Mouse (Mus musculus) neural tube, embryonic 13.5 days (tissue): ENCODE measurements at regions not wholly inside any gene's neighbourhood (a gene's known extent, or its start where the extent isn't known, plus 50 kb on each side); places are given as distances from the start of the nearest gene placed in this dataset.
A peak's percentile ranks its signal among the peaks of the same experiment; 100 is the strongest.

Source experiments
- ATAC-seq: fragments of 200-750 bp; cut with Nextera tagmentation; 2 replicates; pipeline ENCODE4 v1.8.0; 2017; ENCODE audit warnings: low read depth, mild to moderate bottlenecking, moderate TSS enrichment, moderate library complexity
- H3K27ac ChIP-seq: fragments of 300-500 bp; sonication (generic); replicated peaks from 2 replicates; pipeline ENCODE4 v1.5.1; 2015; ENCODE audit warnings: moderate library complexity, mild to moderate bottlenecking, inconsistent platforms
- H3K27me3 ChIP-seq: fragments of 300-500 bp; sonication (generic); 2 replicates; pipeline ENCODE4 v1.6.1; 2015; ENCODE audit warnings: mild to moderate bottlenecking, inconsistent platforms
- H3K36me3 ChIP-seq: fragments of 300-500 bp; sonication (generic); 2 replicates; pipeline ENCODE4 v1.6.1; 2015; ENCODE audit warnings: mild to moderate bottlenecking, inconsistent platforms
- H3K4me1 ChIP-seq: fragments of 300-500 bp; sonication (generic); replicated peaks from 2 replicates; pipeline ENCODE4 v1.6.1; 2015; ENCODE audit warnings: inconsistent platforms
- H3K4me2 ChIP-seq: fragments of 300-500 bp; sonication (generic); 2 replicates; pipeline ENCODE4 v1.6.1; 2015; ENCODE audit warnings: inconsistent platforms, mild to moderate bottlenecking, moderate library complexity
- H3K4me3 ChIP-seq: fragments of 300-500 bp; sonication (generic); 2 replicates; pipeline ENCODE4 v1.5.1; 2015; ENCODE audit warnings: mild to moderate bottlenecking, inconsistent platforms
- H3K9ac ChIP-seq: fragments of 300-500 bp; sonication (generic); 2 replicates; pipeline ENCODE4 v1.6.1; 2015; ENCODE audit warnings: moderate library complexity, mild to moderate bottlenecking, inconsistent platforms
- H3K9me3 ChIP-seq: fragments of 300-500 bp; sonication (generic); 2 replicates; pipeline ENCODE4 v1.6.1; 2016; ENCODE audit warnings: inconsistent platforms
- WGBS: fragments of 180-500 bp; shearing (Covaris S2); methylation state at CpG from one replicate; pipeline ENCODE4 v1.1.7; 2015; 5-methylcytosine and 5-hydroxymethylcytosine counted together

- Histone ChIP-seq H3K27ac (peak overlapping the region; percentile 35), H3K4me2 (no peak overlapping the region), H3K9ac (peak overlapping the region; percentile 35), H3K27me3 (peaks cover 28% of the 10 kb centered on the region), H3K4me1 (peaks cover 34% of the 10 kb centered on the region), H3K4me3 (no peak overlapping the region), H3K9me3 (no peaks in the 10 kb centered on the region), H3K36me3 (no peaks in the 10 kb centered on the region)
- 27% methylated on average over 21 of the region's 21 CpGs for whole genome bisulfite sequencing
- peak; percentile 45 for ATAC-seq
These were observed 53.7 kb upstream of the A530016L24Rik start for GRCm38 (mm10) chr12:112435295-112436110.

GRCm38 (mm10) chr12:112437046-112437445 lies 52.2 kb upstream of the A530016L24Rik start:
- Histone ChIP-seq H3K9ac (no peak overlapping the region), H3K4me3 (no peak overlapping the region), H3K4me2 (no peak overlapping the region), H3K36me3 (no peaks in the 10 kb centered on the region), H3K9me3 (no peaks in the 10 kb centered on the region), H3K27me3 (peaks cover 25% of the 10 kb centered on the region), H3K27ac (no peak overlapping the region), H3K4me1 (peaks cover 30% of the 10 kb centered on the region)
- 63% methylated on average over 3 of the region's 3 CpGs for WGBS
- ATAC-seq = no peak

GRCm38 (mm10) chr12:112438206-112438605 lies 51.0 kb upstream of the A530016L24Rik start:
- ATAC-seq = no peak
- Histone ChIP-seq H3K4me1 (peaks cover 22% of the 10 kb centered on the region), H3K27me3 (peaks cover 21% of the 10 kb centered on the region), H3K36me3 (no peaks in the 10 kb centered on the region), H3K4me2 (no peak overlapping the region), H3K9me3 (no peaks in the 10 kb centered on the region), H3K27ac (no peak overlapping the region), H3K9ac (no peak overlapping the region), H3K4me3 (no peak overlapping the region)
- WGBS = 81% methylated on average over 8 of the region's 8 CpGs
